Mouse (Mus musculus) spleen, adult 2 months (tissue): ENCODE results near the gene Cebpa. TPM values are rescaled to one million over a fixed set of nuclear protein-coding genes. Genes with fewer than 3 reads are reported as not detected.

Experiments used
- DNase-seq, 2 experiments: peaks; one replicate each; pipeline versions ENCODE4 v3.0.0 to v3.0.0-alpha.2; 2012 to 2021; ENCODE audit warnings: low spot score in 2 of 2, low read depth in 1 of 2
- H3K27ac ChIP-seq: fragments of 200-500 bp; 2 replicates; pipeline ENCODE4 v1.5.1; 2012; ENCODE audit warnings: low read length, inconsistent platforms; ENCODE audit not compliant: insufficient read depth
- H3K27me3 ChIP-seq: fragments of 200-500 bp; 2 replicates; pipeline ENCODE4 v1.6.1; 2012; ENCODE audit warnings: mild to moderate bottlenecking, moderate library complexity, low read length, inconsistent platforms; ENCODE audit not compliant: control insufficient read depth, insufficient read depth
- H3K36me3 ChIP-seq: fragments of 200-500 bp; 2 replicates; pipeline ENCODE4 v1.6.1; 2012; ENCODE audit warnings: mild to moderate bottlenecking, low read length, inconsistent platforms; ENCODE audit not compliant: control insufficient read depth, insufficient read depth
- H3K4me1 ChIP-seq: fragments of 200-500 bp; 2 replicates; pipeline ENCODE4 v1.6.1; 2011; ENCODE audit warnings: inconsistent platforms; ENCODE audit not compliant: control insufficient read depth, insufficient read depth, insufficient read length
- H3K4me3 ChIP-seq: fragments of 200-500 bp; 2 replicates; pipeline ENCODE4 v1.5.1; 2011; ENCODE audit warnings: mild to moderate bottlenecking, inconsistent platforms; ENCODE audit not compliant: insufficient read depth, insufficient read length; ENCODE audit errors: extremely low read depth
- CTCF ChIP-seq: fragments of 200-500 bp; IDR thresholded peaks from 2 replicates; pipeline ENCODE4 v1.5.1; 2011; ENCODE audit warnings: mild to moderate bottlenecking, inconsistent platforms; ENCODE audit not compliant: insufficient read depth, insufficient read length, insufficient replicate concordance; ENCODE audit errors: extremely low read depth
- POLR2A ChIP-seq: fragments of 200-500 bp; IDR thresholded peaks from 2 replicates; pipeline ENCODE4 v1.6.1; 2011; ENCODE audit warnings: low read depth, low read length, inconsistent platforms
- WGBS: fragments of 180-500 bp; shearing (Covaris S2); methylation state at CpG from one replicate; pipeline ENCODE4 v1.1.7; 2018; 5-methylcytosine and 5-hydroxymethylcytosine counted together
- polyA plus RNA-seq: library from polyadenylated mRNA; depleted of rRNA; stranded (reverse); fragments of >200 nt; gene quantifications from 2 replicates; pipeline ENCODE4 v1.2.3, GENCODE M21; 2012; rRNA removed

The Cebpa gene
- polyA plus RNA-seq: 20.6 and 34.3 TPM in 2 replicates

- Histone ChIP-seq H3K27me3 (peaks cover 25% of the 10 kb centered on the region), H3K36me3 (no peaks in the 10 kb centered on the region), H3K4me1 (peaks cover 4% of the 10 kb centered on the region; the same call in 1 of the 2 replicates), H3K27ac (peak within 1 kb of the TSS; percentile 57), H3K4me3 (peak within 1 kb of the TSS; percentile 51)
- peak; percentile 50; the same call in 1 of the 2 replicates for TF ChIP-seq POLR2A
- TF ChIP-seq CTCF: peak; percentile 65
- peak; percentile 34 to 68 for DNase-seq
- WGBS: under 1% methylated on average over 49 of the region's 50 CpGs
Measured at GRCm38 (mm10) chr7:35118841-35119413, at the start of gene Cebpa. Gene Cebpa (plus strand): TSS chr7:35119293.

- no peak for DNase-seq
- no peak overlapping the region for H3K27ac ChIP-seq
Measured at GRCm38 (mm10) chr7:35076645-35077044, 42.4 kb upstream of the Cebpa start.

GRCm38 (mm10) chr7:35080843-35081338 is 38.2 kb upstream of the Cebpa start:
- peak overlapping the region; percentile 57 for H3K27ac ChIP-seq
- no peak for DNase-seq
- no peak overlapping the region for H3K4me3 ChIP-seq
- H3K27me3 ChIP-seq: no peaks in the 10 kb centered on the region
- WGBS: 19% methylated on average over 10 of the region's 10 CpGs
- no peaks in the 10 kb centered on the region for H3K36me3 ChIP-seq
- TF ChIP-seq CTCF (no peak), POLR2A (no peak)
- no peaks in the 10 kb centered on the region for H3K4me1 ChIP-seq

More at GRCm38 (mm10) chr7:35076645-35077044, 42.4 kb upstream of the Cebpa start:
- TF ChIP-seq POLR2A: no peak
- TF ChIP-seq CTCF: no peak
- H3K36me3 ChIP-seq: no peaks in the 10 kb centered on the region
- no peak overlapping the region for H3K4me3 ChIP-seq
- no peaks in the 10 kb centered on the region for H3K4me1 ChIP-seq
- whole genome bisulfite sequencing: 72% methylated on average over 5 of the region's 5 CpGs
- no peaks in the 10 kb centered on the region for H3K27me3 ChIP-seq

- Histone ChIP-seq H3K4me3 (no peak overlapping the region), H3K27ac (peak overlapping the region; percentile 53)
- 90% methylated on average over 9 of the region's 9 CpGs for WGBS
Measured at GRCm38 (mm10) chr7:35081406-35082104, 37.5 kb upstream of the Cebpa start.

GRCm38 (mm10) chr7:35084565-35085360 is 34.3 kb upstream of the Cebpa start:
- WGBS: 55% methylated on average over 12 of the region's 12 CpGs
- DNase-seq: no peak
- H3K4me1 ChIP-seq: peaks cover 2% of the 10 kb centered on the region; the same call in 1 of the 2 replicates
- H3K27ac ChIP-seq: no peak overlapping the region
- no peak overlapping the region for H3K4me3 ChIP-seq
- no peaks in the 10 kb centered on the region for H3K27me3 ChIP-seq
- H3K36me3 ChIP-seq: no peaks in the 10 kb centered on the region
- TF ChIP-seq POLR2A (no peak), CTCF (no peak)

More at GRCm38 (mm10) chr7:35081406-35082104, 37.5 kb upstream of the Cebpa start:
- no peaks in the 10 kb centered on the region for H3K27me3 ChIP-seq
- no peaks in the 10 kb centered on the region for H3K36me3 ChIP-seq
- peaks cover under 1% of the 10 kb centered on the region; the same call in 1 of the 2 replicates for H3K4me1 ChIP-seq
- DNase-seq: no peak
- no peak for TF ChIP-seq CTCF
- no peak for TF ChIP-seq POLR2A

- H3K4me3 ChIP-seq: no peak overlapping the region
- no peaks in the 10 kb centered on the region for H3K27me3 ChIP-seq
- H3K27ac ChIP-seq: no peak overlapping the region
- DNase-seq: peak in 1 of 2 experiments; percentile 7
- 10% methylated on average over 21 of the region's 21 CpGs for WGBS
- peaks cover 2% of the 10 kb centered on the region; the same call in 1 of the 2 replicates for H3K4me1 ChIP-seq
- TF ChIP-seq POLR2A: no peak
- no peak for TF ChIP-seq CTCF
- H3K36me3 ChIP-seq: no peaks in the 10 kb centered on the region
Measured at GRCm38 (mm10) chr7:35086271-35086861, 32.7 kb upstream of the Cebpa start.
